Mouse (Mus musculus) limb, embryonic 11.5 days (tissue): ENCODE data around the gene Pou1f1. TPM values are rescaled to one million over a fixed set of nuclear protein-coding genes. Genes with fewer than 3 reads are reported as not detected.

ENCODE experiments used
- ATAC-seq: fragments of 200-750 bp; cut with Nextera tagmentation; 2 replicates; pipeline ENCODE4 v1.8.0; 2017; ENCODE audit warnings: low read depth; ENCODE audit not compliant: insufficient number of reproducible peaks, low FRiP score, low TSS enrichment
- DNase-seq: peaks from one replicate; pipeline ENCODE4 v3.0.0-alpha.2; 2015; ENCODE audit warnings: low spot score
- H3K27ac ChIP-seq: fragments of 300-500 bp; sonication (generic); replicated peaks from 2 replicates; pipeline ENCODE4 v1.5.1; 2014; ENCODE audit warnings: low read depth, mild to moderate bottlenecking, low read length
- H3K27me3 ChIP-seq: fragments of 300-500 bp; sonication (generic); 2 replicates; pipeline ENCODE4 v1.6.1; 2014; ENCODE audit warnings: mild to moderate bottlenecking, low read length, mixed read lengths; ENCODE audit not compliant: control insufficient read depth, insufficient read depth
- H3K36me3 ChIP-seq: fragments of 300-500 bp; sonication (generic); 2 replicates; pipeline ENCODE4 v1.6.1; 2014; ENCODE audit warnings: mild to moderate bottlenecking, low read length, moderate library complexity, mixed read lengths; ENCODE audit not compliant: control insufficient read depth, insufficient read depth
- H3K4me1 ChIP-seq: fragments of 300-500 bp; sonication (generic); 2 replicates; pipeline ENCODE4 v1.6.1; 2014; ENCODE audit warnings: low read length, mixed read lengths; ENCODE audit not compliant: control insufficient read depth, insufficient read depth
- H3K4me2 ChIP-seq: fragments of 300-500 bp; sonication (generic); 2 replicates; pipeline ENCODE4 v1.6.1; 2014; ENCODE audit warnings: low read depth, mild to moderate bottlenecking, moderate library complexity; ENCODE audit not compliant: severe bottlenecking
- H3K4me3 ChIP-seq: fragments of 300-500 bp; sonication (generic); 2 replicates; pipeline ENCODE4 v1.5.1; 2014; ENCODE audit warnings: low read depth, low read length
- H3K9ac ChIP-seq: fragments of 300-500 bp; sonication (generic); 2 replicates; pipeline ENCODE4 v1.6.1; 2014; ENCODE audit warnings: mild to moderate bottlenecking, low read length
- H3K9me3 ChIP-seq: fragments of 300-500 bp; sonication (generic); 2 replicates; pipeline ENCODE4 v1.6.1; 2016; ENCODE audit warnings: low read length; ENCODE audit not compliant: control insufficient read depth
- WGBS: fragments of 180-500 bp; shearing (Covaris S2); extraction: QIAGEN DNeasy Blood & Tissue Kit; methylation state at CpG from one replicate; pipeline ENCODE4 v1.1.7; 2014; 5-methylcytosine and 5-hydroxymethylcytosine counted together
- polyA plus RNA-seq: library from polyadenylated mRNA; unstranded; fragments of >200 nt; fragmentation: Nextera tagmentation; extraction: Ambion mirVana; gene quantifications from 2 replicates; pipeline ENCODE4 v1.2.1, GENCODE M21; 2014

The Pou1f1 gene
- polyA plus RNA-seq = not detected in 2 replicates

GRCm38 (mm10) chr16:65520211-65520610 lies at the start of gene Pou1f1:
Gene Pou1f1 (plus strand): TSS chr16:65520511.
- H3K36me3 ChIP-seq = no peaks in the 10 kb centered on the region
- WGBS = 85% methylated on average over 6 of the region's 6 CpGs

GRCm38 (mm10) chr16:65470650-65471049 lies 49.7 kb upstream of the Pou1f1 start:
- Histone ChIP-seq H3K4me3 (no peak overlapping the region), H3K27ac (no peak overlapping the region), H3K36me3 (no peaks in the 10 kb centered on the region), H3K4me2 (no peak overlapping the region), H3K4me1 (no peaks in the 10 kb centered on the region), H3K9me3 (no peaks in the 10 kb centered on the region), H3K9ac (no peak overlapping the region), H3K27me3 (no peaks in the 10 kb centered on the region)
- ATAC-seq (no peak; the same call in 1 of the 2 replicates), DNase-seq (no peak)
- 26% methylated on average over 4 of the region's 4 CpGs for WGBS

More at GRCm38 (mm10) chr16:65520211-65520610, at the start of gene Pou1f1:
- no peak within 1 kb of the TSS for H3K4me2 ChIP-seq
- H3K9ac ChIP-seq = no peak within 1 kb of the TSS
- no peaks in the 10 kb centered on the region for H3K4me1 ChIP-seq
- DNase-seq (no peak), ATAC-seq (no peak)
- no peaks in the 10 kb centered on the region for H3K9me3 ChIP-seq
- H3K27ac ChIP-seq = no peak within 1 kb of the TSS
- no peak within 1 kb of the TSS for H3K4me3 ChIP-seq
- H3K27me3 ChIP-seq = no peaks in the 10 kb centered on the region

- WGBS = 22% methylated on average over 5 of the region's 5 CpGs
- H3K27me3 ChIP-seq = no peaks in the 10 kb centered on the region
- H3K4me2 ChIP-seq = no peak overlapping the region
- H3K4me1 ChIP-seq = no peaks in the 10 kb centered on the region
- ATAC-seq (no peak), DNase-seq (no peak)
- H3K9ac ChIP-seq = no peak overlapping the region
- no peak overlapping the region for H3K27ac ChIP-seq
- no peaks in the 10 kb centered on the region for H3K36me3 ChIP-seq
- H3K4me3 ChIP-seq = no peak overlapping the region
- no peaks in the 10 kb centered on the region for H3K9me3 ChIP-seq
Measured at GRCm38 (mm10) chr16:65472472-65473001, 47.8 kb upstream of the Pou1f1 start.

DNA sequence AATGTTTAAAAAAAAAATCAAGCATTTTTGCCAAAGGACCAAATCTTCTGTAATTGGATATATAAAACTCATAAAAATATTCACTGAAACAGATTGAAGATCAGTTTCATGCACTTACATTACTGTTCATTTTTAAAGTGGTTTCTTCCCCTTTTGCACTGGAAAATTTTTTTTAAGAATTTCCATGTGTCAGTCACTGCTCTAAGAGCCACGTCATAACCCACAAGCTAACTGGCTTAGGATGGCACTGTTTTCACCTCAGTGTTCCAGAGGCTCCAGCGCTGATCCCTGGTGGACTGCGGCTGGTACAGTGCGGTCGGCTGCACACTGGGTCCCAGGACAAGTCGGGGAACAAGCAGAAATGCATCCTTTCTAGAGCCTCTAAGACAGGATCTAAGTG lies 34.6 kb upstream of the Pou1f1 start:
- Histone ChIP-seq H3K9me3 (no peaks in the 10 kb centered on the region), H3K36me3 (no peaks in the 10 kb centered on the region), H3K4me3 (no peak overlapping the region), H3K9ac (no peak overlapping the region), H3K27ac (no peak overlapping the region), H3K4me1 (no peaks in the 10 kb centered on the region), H3K4me2 (no peak overlapping the region), H3K27me3 (no peaks in the 10 kb centered on the region)
- DNase-seq = no peak
- 91% methylated on average over 6 of the region's 6 CpGs for WGBS
- no peak for ATAC-seq

DNA sequence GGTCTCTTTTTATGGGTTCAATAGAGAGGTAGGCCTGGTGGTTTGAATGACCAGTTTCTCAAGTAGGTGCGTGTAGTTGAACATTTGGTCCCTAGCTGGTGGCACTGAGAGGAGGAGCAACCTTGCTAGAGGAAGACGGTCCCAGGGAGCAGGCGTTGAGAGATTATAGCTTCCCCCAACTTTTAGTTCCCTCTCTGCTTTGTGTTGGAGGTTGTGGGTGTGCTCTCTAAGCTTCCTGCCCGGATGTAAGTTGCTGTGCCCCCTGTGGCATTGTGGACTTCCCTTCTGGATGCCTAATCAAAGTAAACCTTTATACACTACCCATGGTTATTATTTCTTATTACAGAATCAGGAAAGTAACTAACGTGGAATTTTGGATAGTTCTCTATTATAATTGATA lies 24.3 kb upstream of the Pou1f1 start:
- no peak for DNase-seq
- Histone ChIP-seq H3K4me1 (no peaks in the 10 kb centered on the region), H3K36me3 (no peaks in the 10 kb centered on the region), H3K9me3 (no peaks in the 10 kb centered on the region), H3K27me3 (no peaks in the 10 kb centered on the region), H3K4me3 (no peak overlapping the region), H3K9ac (no peak overlapping the region), H3K4me2 (no peak overlapping the region), H3K27ac (no peak overlapping the region)
- whole genome bisulfite sequencing = 72% methylated on average over 5 of the region's 5 CpGs
- ATAC-seq = no peak

DNA sequence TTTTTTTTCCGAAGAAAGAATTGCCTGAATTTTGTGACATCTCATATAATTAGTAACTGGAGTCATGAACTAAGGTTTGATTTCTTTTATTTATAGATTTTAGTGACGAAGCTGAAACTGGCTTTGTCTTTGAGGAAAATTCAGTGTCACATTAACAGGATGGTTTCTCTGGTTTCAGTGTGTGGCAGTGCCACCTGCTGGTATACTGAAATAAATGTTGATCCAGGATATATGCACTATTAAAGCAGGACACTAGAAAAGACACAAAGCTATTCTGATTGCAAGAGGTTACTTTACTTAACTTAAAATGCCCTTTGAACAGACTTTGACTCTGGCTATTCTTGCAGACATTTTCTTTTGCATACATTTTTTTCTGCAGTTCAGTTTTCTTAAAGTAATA lies 23.3 kb upstream of the Pou1f1 start:
- H3K27me3 ChIP-seq = no peaks in the 10 kb centered on the region
- H3K4me3 ChIP-seq = no peak overlapping the region
- H3K9me3 ChIP-seq = no peaks in the 10 kb centered on the region
- H3K9ac ChIP-seq = no peak overlapping the region
- no peak overlapping the region for H3K27ac ChIP-seq
- WGBS = 39% methylated on average over 2 of the region's 2 CpGs
- ATAC-seq = no peak
- DNase-seq = peak; percentile 45
- H3K4me2 ChIP-seq = no peak overlapping the region
- no peaks in the 10 kb centered on the region for H3K36me3 ChIP-seq
- no peaks in the 10 kb centered on the region for H3K4me1 ChIP-seq

DNA sequence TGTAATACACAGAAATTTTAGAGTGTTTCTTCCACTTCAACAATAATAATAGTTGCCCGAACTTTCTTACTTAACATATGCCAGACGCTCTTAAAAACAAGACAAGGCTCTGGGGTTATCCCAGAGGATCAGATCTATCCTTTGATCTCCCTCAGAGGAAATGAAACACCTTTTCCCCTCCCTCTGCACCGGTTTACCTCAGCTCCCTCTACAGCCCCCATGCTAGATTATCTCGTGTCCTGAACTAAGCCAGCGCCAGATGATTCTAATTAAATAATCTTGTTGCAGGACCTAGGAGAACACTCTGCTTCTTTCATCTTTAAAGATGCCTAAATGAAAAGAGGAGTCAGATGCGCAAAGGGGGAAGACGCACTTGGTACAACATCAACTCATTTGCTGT lies 6.1 kb upstream of the Pou1f1 start:
- DNase-seq (peak; percentile 31), ATAC-seq (peak; percentile 85)
- no peaks in the 10 kb centered on the region for H3K27me3 ChIP-seq
- H3K4me2 ChIP-seq = no peak overlapping the region
- no peak overlapping the region for H3K4me3 ChIP-seq
- H3K9ac ChIP-seq = no peak overlapping the region
- no peaks in the 10 kb centered on the region for H3K9me3 ChIP-seq
- no peak overlapping the region for H3K27ac ChIP-seq
- no peaks in the 10 kb centered on the region for H3K4me1 ChIP-seq
- H3K36me3 ChIP-seq = no peaks in the 10 kb centered on the region
- 10% methylated on average over 7 of the region's 7 CpGs for WGBS

- Histone ChIP-seq H3K27me3 (no peaks in the 10 kb centered on the region), H3K27ac (no peak overlapping the region), H3K4me2 (no peak overlapping the region), H3K4me1 (no peaks in the 10 kb centered on the region), H3K9me3 (no peaks in the 10 kb centered on the region), H3K9ac (no peak overlapping the region), H3K36me3 (no peaks in the 10 kb centered on the region), H3K4me3 (no peak overlapping the region)
- no peak for DNase-seq
- no peak for ATAC-seq
- 86% methylated on average over 2 of the region's 2 CpGs for WGBS
Measured at GRCm38 (mm10) chr16:65526004-65526403, 5.7 kb downstream of the Pou1f1 start.

GRCm38 (mm10) chr16:65526695-65527094 lies 6.4 kb downstream of the Pou1f1 start:
- H3K27ac ChIP-seq = no peak overlapping the region
- DNase-seq (no peak), ATAC-seq (no peak)
- 90% methylated on average over 5 of the region's 5 CpGs for WGBS
- H3K36me3 ChIP-seq = no peaks in the 10 kb centered on the region
- H3K9me3 ChIP-seq = no peaks in the 10 kb centered on the region
- H3K4me3 ChIP-seq = no peak overlapping the region
- H3K4me2 ChIP-seq = no peak overlapping the region
- no peak overlapping the region for H3K9ac ChIP-seq
- H3K27me3 ChIP-seq = no peaks in the 10 kb centered on the region
- no peaks in the 10 kb centered on the region for H3K4me1 ChIP-seq
